Mouse (Mus musculus) left cerebral cortex, adult 18-20 months (tissue): Measurements from ENCODE around the gene Polk. TPM values are rescaled to one million over a fixed set of nuclear protein-coding genes. Genes with fewer than 3 reads are reported as not detected.

Source experiments
- DNase-seq, 2 experiments: peaks; one replicate each; pipeline ENCODE4 v3.0.0; 2021 to 2022; ENCODE audit warnings: low spot score in 2 of 2, mixed read lengths in 1 of 2
- total RNA-seq, 2 experiments: library from RNA; stranded (reverse); gene quantifications; 2 replicates each; pipeline ENCODE4 v1.2.3; 2021

Polk gene
- total RNA-seq, 2 experiments from 2014 or later, result 11.8 to 12.3 TPM

- no peak for DNase-seq
Measured at GRCm38 (mm10) chr13:96470556-96470955, 71.8 kb downstream of the Polk start.

- no peak for DNase-seq
Measured at GRCm38 (mm10) chr13:96468678-96469077, 73.7 kb downstream of the Polk start.

- no peak for DNase-seq
Measured at GRCm38 (mm10) chr13:96465315-96465714, 77.1 kb downstream of the Polk start.

- DNase-seq, result no peak
Measured at GRCm38 (mm10) chr13:96462644-96463043, 79.7 kb downstream of the Polk start.

GRCm38 (mm10) chr13:96458606-96459005, 83.8 kb downstream of the Polk start:
- DNase-seq, result no peak

GRCm38 (mm10) chr13:96458018-96458417, 84.4 kb downstream of the Polk start:
- no peak for DNase-seq

GRCm38 (mm10) chr13:96457566-96457965, 84.8 kb downstream of the Polk start:
- no peak for DNase-seq

GRCm38 (mm10) chr13:96454288-96454687, 88.1 kb downstream of the Polk start:
- no peak for DNase-seq

- DNase-seq, result no peak
Measured at GRCm38 (mm10) chr13:96452621-96453020, 89.8 kb downstream of the Polk start.

GRCm38 (mm10) chr13:96451386-96452140, 90.8 kb downstream of the Polk start:
- no peak for DNase-seq

GRCm38 (mm10) chr13:96450869-96451268, 91.5 kb downstream of the Polk start:
- no peak for DNase-seq

GRCm38 (mm10) chr13:96450205-96450856, 92.0 kb downstream of the Polk start:
- DNase-seq, result no peak

GRCm38 (mm10) chr13:96440436-96440835, 101.9 kb downstream of the Polk start:
- DNase-seq, result no peak

- no peak for DNase-seq
Measured at GRCm38 (mm10) chr13:96436921-96437320, 105.5 kb downstream of the Polk start.

- DNase-seq, result no peak
Measured at GRCm38 (mm10) chr13:96435793-96436192, 106.6 kb downstream of the Polk start.

- DNase-seq, result no peak
Measured at GRCm38 (mm10) chr13:96434899-96435331, 107.5 kb downstream of the Polk start.

- no peak for DNase-seq
Measured at GRCm38 (mm10) chr13:96433648-96434190, 108.7 kb downstream of the Polk start.

GRCm38 (mm10) chr13:96433041-96433440, 109.3 kb downstream of the Polk start:
- DNase-seq, result no peak

GRCm38 (mm10) chr13:96432376-96432811, 110.0 kb downstream of the Polk start:
- no peak for DNase-seq

GRCm38 (mm10) chr13:96431595-96432156, 110.7 kb downstream of the Polk start:
- DNase-seq, result peak; percentile 87 to 92
